Mouse (Mus musculus): ENCODE results near the gene Galntl6.

Gene Galntl6

DNA sequence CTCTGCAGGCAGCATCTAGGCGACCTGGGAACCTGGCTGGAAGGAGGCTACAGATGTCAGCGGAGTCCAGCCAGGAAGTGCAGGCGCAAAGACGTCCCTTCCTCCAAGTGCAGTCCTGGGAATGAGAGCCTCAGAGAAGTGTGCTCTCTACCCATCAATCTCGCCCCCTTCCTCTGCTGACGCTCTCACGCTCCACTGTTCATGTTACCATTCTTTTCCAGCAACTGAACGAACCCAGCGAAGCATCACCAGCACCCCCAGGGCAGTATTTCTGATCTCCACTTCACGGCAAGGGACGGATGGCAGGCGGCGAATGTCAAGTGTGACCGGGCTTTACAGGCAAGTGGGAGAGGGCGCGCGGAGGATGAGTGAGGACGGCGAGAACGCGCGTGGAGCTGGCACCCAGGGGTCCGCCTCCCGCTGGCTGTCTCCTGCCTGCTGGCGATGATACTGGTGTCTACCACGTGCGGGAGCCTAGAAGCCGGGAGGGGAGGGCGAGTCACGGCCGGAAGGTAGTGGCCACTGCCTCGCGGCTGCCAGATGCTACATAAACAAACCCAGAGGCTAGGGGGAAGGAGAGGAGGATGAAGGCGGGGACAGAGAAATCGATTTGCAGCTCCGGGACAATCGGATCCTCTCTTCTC lies at the start of gene Galntl6:
TSS of gene Galntl6 (minus strand) at position 445 of the 644 bp plus-strand sequence.
- DNase-seq (ENCODE audit: low read depth, low spot score): no peak

DNA sequence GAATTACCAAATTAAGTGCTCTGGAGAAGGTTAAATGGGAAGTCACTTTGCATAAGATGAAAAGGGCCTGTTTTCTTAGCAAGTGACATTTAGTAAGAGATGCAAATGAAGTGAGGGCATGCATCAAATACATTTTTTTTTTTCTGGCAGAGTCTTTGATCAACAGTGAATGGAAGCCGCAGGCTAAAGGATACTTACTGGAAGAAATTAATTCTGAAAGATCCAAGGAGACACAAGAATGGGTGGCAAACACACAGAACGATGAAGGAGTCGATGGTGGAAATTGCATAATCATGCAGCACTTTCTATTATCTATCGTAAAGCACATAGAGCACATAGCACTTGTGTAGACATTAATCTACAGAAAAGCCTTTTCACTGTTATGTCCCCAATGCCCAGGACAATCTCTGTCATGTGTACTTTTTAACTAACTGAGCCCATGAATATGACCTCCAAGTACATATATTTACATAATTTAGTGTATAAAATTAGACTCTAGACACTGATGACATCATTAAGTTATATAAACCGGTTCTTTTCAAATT lies 44.8 kb upstream of the Galntl6 start:
- DNase-seq (ENCODE audit: low read depth, low spot score): no peak

DNA sequence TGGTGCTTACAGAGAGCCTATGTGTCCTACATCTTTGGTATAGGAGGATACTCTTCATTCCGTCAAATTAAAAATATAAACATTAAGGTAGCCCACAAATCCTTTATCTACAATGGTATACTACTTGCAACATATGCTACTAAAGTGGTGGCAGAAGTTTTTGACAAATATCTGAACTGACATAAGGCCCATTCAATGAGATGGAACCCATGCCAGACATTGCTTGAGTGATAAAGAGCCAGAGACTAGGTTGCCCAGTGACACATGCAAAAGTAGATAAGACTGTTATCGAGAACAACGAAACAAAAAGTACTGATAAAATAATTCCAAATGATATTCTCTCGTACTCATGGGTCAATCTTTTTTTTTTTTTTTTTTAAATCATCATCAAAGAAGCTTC lies 31.3 kb upstream of the Galntl6 start:
- DNase-seq (ENCODE audit: low read depth, low spot score): no peak

DNA sequence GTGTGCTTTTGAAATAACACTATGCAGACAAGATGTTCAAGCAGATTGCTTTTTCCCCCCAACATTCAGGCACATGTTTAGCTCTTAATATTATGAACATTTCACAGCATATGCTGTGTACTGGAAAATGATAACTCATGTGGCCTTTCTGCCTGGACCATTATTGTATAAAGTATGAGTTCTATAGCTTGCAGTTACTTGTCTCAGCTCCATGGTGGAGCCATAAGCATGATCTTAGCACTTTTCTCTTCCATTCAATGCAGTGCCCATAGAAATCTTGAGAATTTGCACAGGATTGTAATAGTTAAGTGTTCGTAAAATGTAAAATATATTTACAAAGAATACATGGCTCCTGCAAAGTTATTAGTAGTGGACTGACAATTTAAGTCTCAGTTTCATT lies 18.6 kb upstream of the Galntl6 start:
- no peak for DNase-seq (ENCODE audit: low read depth, low spot score)

DNA sequence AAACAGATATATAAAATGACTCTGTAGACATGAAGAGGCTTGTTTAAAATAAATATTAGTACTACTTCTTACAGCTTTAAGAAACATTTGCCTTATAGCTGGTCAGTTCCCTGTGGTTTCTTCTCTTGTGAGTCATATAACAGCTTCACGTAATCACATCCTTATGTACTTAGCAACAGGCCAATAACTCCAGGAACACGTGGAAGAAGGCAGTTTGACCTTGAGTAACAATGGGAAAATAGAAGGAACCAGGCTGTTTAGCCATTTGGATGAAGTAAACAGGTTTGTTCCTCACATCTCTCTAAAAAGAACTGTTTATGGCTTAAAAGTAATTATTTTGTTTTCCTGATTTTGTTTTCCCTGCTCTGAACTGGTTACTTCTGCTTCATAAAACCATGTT lies 2.7 kb upstream of the Galntl6 start:
- DNase-seq (ENCODE audit: low read depth, low spot score): no peak

DNA sequence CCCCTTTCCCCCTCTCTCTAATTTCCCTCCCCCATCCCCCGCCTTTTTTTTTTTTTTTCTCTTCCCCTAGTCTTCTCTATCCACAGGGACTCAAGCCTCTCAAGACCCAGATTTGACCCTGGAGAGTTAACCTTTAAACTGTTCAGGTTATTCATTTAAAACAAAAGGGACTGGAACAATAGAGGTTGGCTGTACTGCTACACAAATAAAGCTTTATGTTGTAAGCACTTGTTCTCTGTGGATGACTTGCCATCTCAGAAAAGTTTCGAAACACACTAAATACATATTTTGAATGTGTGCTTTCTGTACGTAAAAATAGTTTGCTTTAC lies 1.2 kb upstream of the Galntl6 start:
- DNase-seq (ENCODE audit: low read depth, low spot score): no peak

DNA sequence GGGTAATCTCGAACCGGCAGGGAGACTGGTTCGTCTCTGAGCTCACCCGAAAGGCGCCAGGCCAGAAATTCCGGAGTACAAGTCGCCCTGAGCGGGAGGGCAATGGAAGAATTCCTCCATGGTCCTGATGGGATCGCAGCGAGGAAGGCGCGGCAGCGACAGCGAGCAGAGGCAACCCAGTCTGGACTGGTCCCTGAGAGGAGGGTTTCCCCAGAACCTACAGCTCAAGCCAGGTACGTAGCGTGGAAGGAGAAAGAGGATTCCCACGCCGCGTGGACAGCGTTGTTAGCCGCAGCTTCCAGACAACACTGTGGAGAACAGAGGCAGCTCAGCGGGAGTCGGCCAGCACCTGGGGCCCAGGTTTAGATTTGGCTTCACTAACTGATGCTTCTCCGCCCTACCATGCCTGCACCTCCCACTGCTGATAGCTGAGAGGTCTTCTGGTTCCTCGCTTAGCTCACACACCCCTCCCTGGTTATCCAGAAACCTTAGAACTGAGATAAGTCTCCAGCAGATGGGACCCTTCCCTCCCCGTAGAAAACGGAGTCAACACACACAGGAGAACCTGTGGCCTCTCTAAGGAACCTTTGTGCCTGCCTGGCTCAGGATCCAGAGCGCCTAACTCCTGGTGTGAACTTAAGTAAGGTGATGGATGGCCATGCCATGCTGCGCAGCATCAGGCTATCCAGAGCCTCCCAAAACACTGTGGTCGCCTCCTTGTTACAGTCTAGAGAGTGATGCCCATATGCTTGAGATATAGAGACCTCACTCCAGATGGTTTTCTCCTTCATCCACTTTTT lies 600 bp upstream of the Galntl6 start:
- DNase-seq (ENCODE audit: low read depth, low spot score): no peak

DNA sequence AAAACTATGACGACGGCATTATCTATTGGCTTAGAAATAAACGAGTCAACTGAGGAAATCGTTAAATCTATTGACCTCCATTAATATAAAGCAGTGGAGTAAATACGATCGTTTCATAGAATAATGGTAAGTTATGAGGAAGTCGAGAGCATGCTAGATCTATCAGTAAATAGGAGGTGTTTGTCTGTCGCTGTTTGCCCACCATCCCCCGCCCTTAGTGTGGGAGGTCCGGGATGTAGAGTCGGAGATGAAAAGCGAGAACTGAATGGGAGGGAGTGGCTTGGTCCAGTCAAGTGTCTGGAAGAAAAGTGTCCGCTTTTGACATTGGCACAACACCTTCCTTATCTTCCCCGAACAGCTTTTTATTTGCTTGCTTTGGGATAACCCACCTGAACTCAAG lies 763 bp downstream of the Galntl6 start, which contains the start of gene BC030500:
TSS of gene BC030500 (plus strand) at position 79 of the 400 bp plus-strand sequence.
- DNase-seq (ENCODE audit: low read depth, low spot score): no peak

DNA sequence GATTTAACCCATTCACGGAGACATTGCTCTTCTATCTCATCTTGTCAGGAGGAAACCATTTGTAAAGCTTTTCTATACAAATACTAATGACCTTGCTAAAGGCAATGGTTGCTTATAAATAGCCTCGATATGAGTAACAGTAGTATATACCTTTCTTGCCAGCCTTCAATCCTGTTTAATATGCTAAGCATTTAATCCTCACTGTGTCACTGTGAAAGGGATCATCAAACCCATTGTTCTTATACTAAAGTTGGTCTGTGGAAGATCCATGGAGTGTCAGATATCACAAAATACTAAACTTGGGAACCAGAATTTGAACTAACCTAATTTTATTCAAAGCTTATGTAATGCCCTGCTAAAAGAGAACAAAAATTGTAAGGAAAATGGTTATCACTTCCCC lies 8.0 kb downstream of the Galntl6 start:
- DNase-seq (ENCODE audit: low read depth, low spot score): no peak

DNA sequence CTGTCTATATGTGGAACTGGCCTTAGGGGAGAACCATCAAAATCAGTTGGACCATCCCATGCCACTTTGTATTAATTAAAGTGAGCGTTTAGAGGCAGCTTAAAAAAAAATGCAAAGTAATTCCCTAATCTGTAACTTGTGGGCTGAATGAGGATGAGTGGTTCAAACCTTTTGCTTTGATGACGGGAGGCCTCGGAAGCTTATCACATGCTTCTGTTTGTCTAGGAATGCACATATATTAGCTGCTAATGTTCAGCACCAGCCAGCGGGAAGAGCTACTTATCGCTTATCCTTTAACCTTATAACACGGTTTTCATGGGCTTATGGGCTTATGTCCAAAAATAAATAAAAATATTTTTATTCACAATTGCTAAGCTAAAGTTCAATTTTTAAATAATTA lies 16.5 kb downstream of the Galntl6 start:
- no peak for DNase-seq (ENCODE audit: low read depth, low spot score)

DNA sequence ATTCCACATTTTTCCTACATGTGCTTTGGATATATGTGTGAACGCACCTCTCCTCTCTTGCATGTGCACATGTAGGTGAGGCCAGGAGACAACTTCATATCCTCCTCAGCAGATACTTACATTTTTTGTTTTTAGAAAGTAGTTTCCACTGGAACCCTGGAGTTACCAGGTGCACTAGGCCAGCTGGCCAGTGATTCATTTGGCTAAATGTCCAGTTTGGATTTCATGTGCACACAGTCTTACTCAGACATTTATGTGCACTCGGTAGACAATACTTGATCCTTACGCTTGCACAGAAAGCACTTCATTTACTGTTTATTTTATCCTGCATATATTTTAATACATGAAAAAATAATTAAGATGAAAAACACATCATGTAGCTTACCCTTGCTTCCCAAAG lies 21.8 kb downstream of the Galntl6 start:
- DNase-seq (ENCODE audit: low read depth, low spot score): no peak

DNA sequence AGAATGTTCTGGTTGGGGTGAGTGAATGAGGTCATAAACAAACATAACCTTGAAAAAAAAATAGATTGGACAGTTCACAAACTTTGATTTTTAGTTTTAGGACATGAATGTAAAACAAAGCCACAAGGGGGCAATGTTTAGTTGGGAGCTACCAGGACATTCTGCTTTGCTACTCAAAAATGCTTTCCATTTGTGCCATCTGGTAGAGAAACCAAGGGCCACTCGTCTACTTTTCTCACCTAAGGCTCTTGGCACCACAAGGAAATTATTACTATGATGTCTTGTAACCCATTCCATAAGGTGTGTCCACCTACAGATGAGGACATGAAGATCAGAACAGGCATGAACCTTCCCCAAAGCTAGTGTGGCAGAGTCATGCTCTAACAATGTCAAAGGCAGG lies 26.0 kb downstream of the Galntl6 start:
- no peak for DNase-seq (ENCODE audit: low read depth, low spot score)

DNA sequence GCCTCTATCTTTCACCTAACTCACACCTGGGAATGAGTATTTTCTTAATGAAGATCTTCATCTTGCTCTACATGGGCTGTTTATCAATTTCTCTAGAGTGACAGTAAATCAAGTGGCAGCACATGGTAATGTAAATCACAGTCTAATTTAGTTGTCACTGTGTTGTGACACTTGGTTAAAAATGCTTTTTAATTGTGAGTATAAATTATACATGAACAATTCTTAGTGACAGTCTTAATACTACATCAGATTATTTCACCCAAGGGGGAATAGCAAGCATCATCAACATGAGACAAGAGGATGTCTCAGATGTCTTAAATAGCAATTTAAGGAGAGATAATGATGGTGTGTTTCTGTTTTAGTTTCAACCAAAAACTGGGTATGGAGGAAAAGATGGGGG lies 88.1 kb downstream of the Galntl6 start:
- no peak for DNase-seq (ENCODE audit: low read depth, low spot score)

DNA sequence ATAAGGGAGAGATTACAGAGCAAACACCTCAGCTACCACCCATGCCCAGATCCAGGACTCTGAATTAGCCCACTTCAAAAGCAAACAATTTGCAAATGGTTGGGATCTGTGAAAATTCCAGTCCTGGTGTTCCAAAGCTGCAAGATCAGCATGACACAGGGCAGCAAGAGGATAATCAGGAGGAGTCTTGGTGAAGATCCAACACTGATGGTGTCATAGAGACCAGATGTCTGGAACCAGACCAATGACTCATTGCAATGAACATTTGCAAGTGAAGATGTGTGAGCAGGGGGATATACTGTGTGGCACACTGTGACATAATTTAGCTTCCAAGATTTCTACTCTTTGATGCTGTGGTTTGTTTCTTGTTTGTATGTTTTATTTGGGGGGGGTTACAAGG lies 107.2 kb downstream of the Galntl6 start:
- peak; percentile 55 for DNase-seq (ENCODE audit: low read depth, low spot score)

DNA sequence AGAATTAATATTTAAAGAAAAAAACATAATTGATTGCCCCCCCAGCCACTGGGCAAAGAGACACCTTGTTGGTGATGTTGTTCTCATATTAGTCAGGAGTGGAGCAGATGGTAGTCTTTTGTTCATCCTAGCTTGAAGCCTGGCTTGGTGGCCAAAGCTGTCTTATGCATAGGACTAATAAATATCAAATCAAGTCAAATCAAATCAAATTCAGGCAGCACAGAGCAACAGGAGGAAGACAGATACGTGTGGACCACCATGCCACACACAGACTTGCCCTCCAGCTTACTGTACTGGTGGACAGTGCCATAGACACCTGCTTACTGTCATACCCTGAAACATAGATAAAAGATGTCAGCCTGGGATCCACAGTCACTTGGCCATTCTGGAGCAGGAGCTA lies 110.6 kb downstream of the Galntl6 start:
- no peak for DNase-seq (ENCODE audit: low read depth, low spot score)

DNA sequence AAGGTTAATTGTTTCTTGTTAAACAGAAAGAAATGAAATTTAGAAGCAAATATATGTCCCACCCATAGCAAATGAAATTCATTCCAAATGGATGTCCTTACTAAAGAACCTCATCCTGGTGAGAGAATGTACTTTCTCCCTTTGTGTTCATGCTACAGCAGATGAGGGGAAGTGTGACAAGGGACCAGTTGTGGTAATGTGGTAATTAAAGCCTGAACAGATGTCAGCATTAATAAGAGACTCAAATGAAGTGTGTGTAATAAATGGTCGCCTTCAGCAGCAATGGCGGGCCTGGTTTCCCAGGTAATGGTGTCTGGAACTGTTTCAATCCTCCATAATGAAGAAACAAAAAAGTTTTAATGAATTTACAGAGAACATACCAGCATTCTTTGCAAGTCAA lies 158.7 kb downstream of the Galntl6 start:
- no peak for DNase-seq (ENCODE audit: low read depth, low spot score)

DNA sequence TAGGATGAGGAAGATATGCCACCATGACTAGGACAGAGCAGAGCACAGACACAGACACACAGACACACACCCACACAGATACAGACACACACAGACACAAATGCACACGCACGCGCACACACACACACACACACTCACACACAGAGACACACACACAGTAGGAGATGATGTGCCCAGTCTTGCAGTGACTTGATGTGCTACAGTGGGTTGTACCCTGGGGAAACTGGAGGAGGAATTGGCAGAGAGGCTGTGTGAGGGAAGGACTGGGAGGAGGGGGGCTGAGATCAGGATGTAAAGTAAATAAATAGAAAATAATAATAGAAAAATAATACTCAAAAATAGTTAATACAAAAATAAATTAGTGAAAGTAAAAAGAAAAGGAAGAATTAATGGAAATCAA lies 174.5 kb downstream of the Galntl6 start:
- DNase-seq (ENCODE audit: low read depth, low spot score): no peak

DNA sequence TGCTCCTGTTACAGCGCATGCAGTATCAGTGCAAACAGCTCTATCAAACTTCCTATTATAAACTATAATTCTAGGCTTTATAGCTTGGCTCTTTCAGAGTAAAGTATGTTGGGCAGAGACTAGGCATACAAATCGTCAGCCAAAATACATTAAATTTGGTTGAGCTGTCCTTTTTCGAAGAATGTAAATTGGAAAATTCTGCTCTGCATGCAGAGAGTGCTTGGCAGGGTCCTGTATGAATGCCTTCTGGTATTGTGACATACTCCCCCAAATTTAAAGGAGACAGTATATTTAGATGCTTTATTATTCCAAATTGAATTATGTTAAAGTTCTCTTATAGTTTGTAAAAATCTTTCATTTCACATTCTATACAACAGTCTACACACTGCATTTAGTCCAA lies 220.7 kb downstream of the Galntl6 start:
- no peak for DNase-seq (ENCODE audit: low read depth, low spot score)

DNA sequence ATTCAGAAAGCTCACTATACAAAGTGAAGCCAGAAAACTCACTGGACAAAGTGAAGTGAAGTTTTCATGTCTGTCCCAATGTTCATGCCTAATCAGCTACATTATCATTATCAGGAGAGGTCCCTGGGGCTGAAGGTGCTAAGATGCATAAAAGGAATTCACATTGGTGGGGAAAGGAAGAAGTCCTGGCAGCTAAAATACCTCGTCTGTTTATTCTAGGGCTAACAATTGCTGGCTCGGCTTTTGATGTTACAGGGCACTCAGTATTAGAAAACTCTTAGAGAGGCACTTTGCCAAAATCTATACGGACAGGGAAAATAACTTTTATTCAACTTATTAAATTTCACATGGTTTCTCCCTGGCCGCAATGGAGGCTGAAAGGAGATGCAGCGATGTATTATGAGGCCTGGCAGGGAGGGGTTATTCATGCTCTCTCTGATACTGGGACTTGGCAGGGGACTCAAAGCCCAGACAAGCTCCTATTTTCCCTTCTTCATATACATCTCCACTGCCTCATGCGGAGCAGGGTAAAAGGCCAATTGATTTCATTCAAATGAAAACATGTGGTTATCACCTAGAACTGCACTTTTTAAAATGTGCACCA lies 234.5 kb downstream of the Galntl6 start:
- DNase-seq (ENCODE audit: low read depth, low spot score): no peak

DNA sequence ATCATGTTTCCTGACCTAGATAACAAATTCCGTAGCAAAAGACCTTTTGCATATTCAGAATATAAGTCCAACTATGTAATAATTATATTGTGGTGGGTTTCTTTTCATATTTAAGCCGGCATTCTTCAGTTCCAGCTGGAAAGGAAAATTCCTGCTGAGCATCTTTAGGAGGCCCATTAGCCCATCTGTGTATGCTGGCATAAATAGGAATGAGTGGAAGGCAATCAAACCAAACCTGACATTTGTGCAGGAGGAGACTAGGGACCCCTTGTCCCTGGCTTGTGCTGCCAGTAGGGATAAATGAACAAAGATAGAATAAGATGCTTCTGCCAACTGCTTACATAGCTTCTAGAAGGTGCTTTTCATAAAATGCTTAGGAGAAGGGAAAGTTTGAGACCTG lies 243.4 kb downstream of the Galntl6 start:
- no peak for DNase-seq (ENCODE audit: low read depth, low spot score)

DNA sequence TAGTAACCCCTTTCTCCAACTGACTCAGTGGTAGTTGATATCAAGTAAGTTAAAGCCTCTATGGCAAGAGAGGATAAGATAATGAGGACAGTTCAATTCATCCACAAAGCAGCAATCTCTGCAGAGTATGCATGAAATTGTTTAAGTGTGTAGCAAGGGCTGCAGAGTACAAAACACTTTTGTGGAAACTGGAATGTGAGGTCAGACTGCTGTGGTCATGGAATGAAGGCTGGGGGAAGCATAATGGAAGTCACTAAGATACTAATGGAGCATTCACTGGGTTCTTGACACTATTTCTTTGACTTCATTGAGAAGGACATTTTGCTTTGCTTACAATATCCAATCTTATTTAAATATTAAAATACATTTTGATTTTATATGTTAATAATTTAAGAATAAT lies 252.4 kb downstream of the Galntl6 start:
- no peak for DNase-seq (ENCODE audit: low read depth, low spot score)

DNA sequence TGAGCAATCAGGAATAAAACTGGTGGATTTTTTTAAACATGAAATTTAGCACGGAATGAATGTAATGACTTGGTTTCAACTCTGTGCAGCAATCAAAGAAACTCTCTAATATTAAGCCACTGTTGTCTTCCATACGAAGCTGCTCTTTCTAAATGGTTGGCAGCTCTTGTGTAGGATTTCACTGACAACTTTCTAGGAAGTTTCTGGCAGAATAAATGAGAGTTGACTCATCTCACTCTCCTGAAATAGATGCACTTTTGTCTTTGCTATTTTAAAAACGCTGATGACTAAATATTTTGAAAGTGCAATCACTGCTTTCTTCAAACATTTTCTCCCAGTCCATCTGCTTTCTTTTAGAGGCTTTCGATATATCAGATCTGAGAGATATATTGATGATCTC lies 256.8 kb downstream of the Galntl6 start:
- DNase-seq (ENCODE audit: low read depth, low spot score): peak; percentile 65

DNA sequence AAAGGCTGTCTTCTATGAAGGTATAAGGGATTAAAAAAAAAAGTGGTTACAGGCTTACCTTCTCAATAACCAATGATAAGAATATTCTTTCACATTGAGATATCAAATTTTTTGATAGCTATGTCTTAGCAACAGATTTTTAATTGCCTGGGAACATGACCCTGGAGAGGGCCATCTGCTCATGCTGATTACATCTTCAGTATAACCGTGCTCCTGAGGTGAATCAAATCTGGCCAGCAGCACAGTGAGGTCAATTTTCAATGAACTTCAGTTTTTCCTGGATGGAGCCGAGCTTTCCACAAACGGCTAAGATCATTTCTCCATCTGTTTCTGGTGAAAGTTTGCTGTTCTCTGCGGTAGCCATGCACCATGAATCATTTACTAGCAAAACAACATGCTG lies 306.0 kb downstream of the Galntl6 start:
- DNase-seq (ENCODE audit: low read depth, low spot score): no peak
